Mouse (Mus musculus) regulatory T cell (primary cell): ENCODE results near the gene Prss33.
"Not testable (repeated sequence)": the region's sequence is repeated elsewhere in the genome, so short reads cannot be mapped to it uniquely, and the experiment has no call there.

Experiments used
- in situ Hi-C: fragments of 300-600 bp; cut with MboI, MseI; formaldehyde crosslinking; loops from one replicate; pipeline ENCODE4 v1.15.1; 2025; ENCODE audit warnings: high pct_unique_total_duplicates

Prss33 gene

GRCm38 (mm10) chr17:23836006-23836575 lies at the start of gene Prss33:
Prss33 (minus strand) TSS chr17:23836056.
- in situ Hi-C loops: no loop called here

GRCm38 (mm10) chr17:23880576-23880975 lies 44.7 kb upstream of the Prss33 start, which contains the start of the genes Dcpp1 and Dcpp2:
Dcpp1 (plus strand) TSS chr17:23880876.
Dcpp2 (plus strand) TSS chr17:23880880.
- in situ Hi-C loops: not testable (repeated sequence)

GRCm38 (mm10) chr17:23877166-23877565 lies 41.3 kb upstream of the Prss33 start:
- in situ Hi-C loops: no loop called here

- in situ Hi-C loops: no loop called here
These were observed 40.9 kb upstream of the Prss33 start for GRCm38 (mm10) chr17:23876741-23877140.

- in situ Hi-C loops: no loop called here
These were observed 38.3 kb upstream of the Prss33 start for GRCm38 (mm10) chr17:23873884-23874856.

GRCm38 (mm10) chr17:23868513-23868912 lies 32.7 kb upstream of the Prss33 start:
- in situ Hi-C loops: loop anchor here (5.0 kb wide), 1 partner anchor 34 kb away; no protein-coding TSS in a partner anchor

- in situ Hi-C loops: loop anchor here (5.0 kb wide), 1 partner anchor 35 kb away; no protein-coding TSS in a partner anchor
These were observed 31.9 kb upstream of the Prss33 start, which contains the start of gene Prss21 for GRCm38 (mm10) chr17:23867756-23868155. Prss21 (plus strand) TSS chr17:23868056.

GRCm38 (mm10) chr17:23862926-23863325 lies 27.1 kb upstream of the Prss33 start:
- in situ Hi-C loops: no loop called here

- in situ Hi-C loops: no loop called here
These were observed 22.1 kb upstream of the Prss33 start for GRCm38 (mm10) chr17:23857913-23858312.

- in situ Hi-C loops: no loop called here
These were observed 21.3 kb upstream of the Prss33 start for GRCm38 (mm10) chr17:23857193-23857592.

- in situ Hi-C loops: loop anchor here (5.0 kb wide), 1 partner anchor 103 kb away; the partner anchor contains the start of gene Sbpl
These were observed 18.4 kb upstream of the Prss33 start for GRCm38 (mm10) chr17:23854229-23854765.

- in situ Hi-C loops: loop anchor here (5.0 kb wide), 1 partner anchor 104 kb away; the partner anchor contains the start of gene Sbpl
These were observed 17.4 kb upstream of the Prss33 start for GRCm38 (mm10) chr17:23853292-23853691.

GRCm38 (mm10) chr17:23850853-23851749 lies 15.2 kb upstream of the Prss33 start:
- in situ Hi-C loops: loop anchor here (5.0 kb wide), 1 partner anchor 106 kb away; the partner anchor contains the start of gene Sbpl

- in situ Hi-C loops: loop anchor here (5.0 kb wide), 1 partner anchor 107 kb away; the partner anchor contains the start of gene Sbpl
These were observed 14.2 kb upstream of the Prss33 start for GRCm38 (mm10) chr17:23850028-23850427.

- in situ Hi-C loops: no loop called here
These were observed 8.0 kb upstream of the Prss33 start, which contains the start of the genes Prss32 and Prss41 for GRCm38 (mm10) chr17:23843812-23844273. Prss32 (plus strand) TSS chr17:23843855. Prss41 (minus strand) TSS chr17:23844172.

GRCm38 (mm10) chr17:23843141-23843811 lies 7.4 kb upstream of the Prss33 start:
- in situ Hi-C loops: no loop called here

GRCm38 (mm10) chr17:23841145-23841544 lies 5.3 kb upstream of the Prss33 start:
- in situ Hi-C loops: no loop called here

GRCm38 (mm10) chr17:23831201-23831600 lies 4.7 kb downstream of the Prss33 start:
- in situ Hi-C loops: no loop called here

- in situ Hi-C loops: no loop called here
These were observed 6.7 kb downstream of the Prss33 start, which contains the start of gene Elob for GRCm38 (mm10) chr17:23829064-23829619. Elob (minus strand) TSS chr17:23829136.
